Mouse (Mus musculus) kidney, adult 11 months (tissue): ENCODE measurements around the gene Degs2.

Source experiments
- DNase-seq: peaks from one replicate; pipeline ENCODE4 v3.0.0; 2022

Gene Degs2

GRCm38 (mm10) chr12:108651053-108651660, 51.0 kb downstream of the Degs2 start:
- peak; percentile 71 for DNase-seq

- no peak for DNase-seq
These were observed 54.3 kb downstream of the Degs2 start for GRCm38 (mm10) chr12:108647784-108648183.

- no peak for DNase-seq
These were observed 55.9 kb downstream of the Degs2 start for GRCm38 (mm10) chr12:108646234-108646633.

GRCm38 (mm10) chr12:108642019-108642418, 60.1 kb downstream of the Degs2 start:
- DNase-seq, result no peak

DNA sequence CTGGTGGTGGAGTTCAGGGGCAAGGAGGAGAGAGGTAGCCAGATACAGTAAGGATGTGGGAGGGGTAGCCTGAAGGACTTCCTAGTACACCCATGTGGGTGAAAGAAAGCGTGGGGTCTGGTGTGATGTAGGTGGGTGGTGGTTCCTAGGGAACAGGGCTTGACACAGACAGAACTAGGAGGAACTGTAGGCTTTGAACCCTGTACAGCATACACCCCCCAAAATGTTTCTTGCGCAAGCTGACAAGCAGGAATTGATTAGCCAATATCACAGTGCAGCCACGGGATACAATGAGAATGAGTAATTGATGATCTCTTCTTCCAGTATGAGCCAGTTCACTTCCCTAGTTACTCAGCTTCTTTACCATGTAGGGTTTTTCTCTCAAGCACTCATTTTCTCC, 63.0 kb downstream of the Degs2 start:
- no peak for DNase-seq

GRCm38 (mm10) chr12:108637440-108637839, 64.7 kb downstream of the Degs2 start:
- no peak for DNase-seq

DNA sequence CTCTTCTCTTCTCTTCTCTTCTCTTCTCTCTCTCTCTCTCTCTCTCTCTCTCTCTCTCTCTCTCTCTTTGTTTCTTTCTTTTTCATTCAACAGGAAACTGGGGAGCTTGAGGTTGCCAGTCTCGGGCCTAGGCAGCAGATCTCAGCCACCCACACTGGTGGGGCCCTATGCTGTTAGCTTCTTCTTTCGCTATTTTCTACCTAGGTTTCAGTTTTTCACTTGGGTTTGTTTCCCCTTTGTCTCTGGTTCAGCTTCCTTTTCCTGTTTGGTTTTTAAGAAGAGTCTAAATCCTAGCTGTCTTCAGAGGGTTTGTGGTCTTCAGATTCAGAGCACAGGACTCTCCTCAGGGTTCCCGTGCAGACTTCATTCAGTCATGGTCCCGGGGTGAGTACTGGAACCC, 66.6 kb downstream of the Degs2 start:
- DNase-seq, result no peak

- no peak for DNase-seq
These were observed 68.1 kb downstream of the Degs2 start for GRCm38 (mm10) chr12:108634031-108634430.

DNA sequence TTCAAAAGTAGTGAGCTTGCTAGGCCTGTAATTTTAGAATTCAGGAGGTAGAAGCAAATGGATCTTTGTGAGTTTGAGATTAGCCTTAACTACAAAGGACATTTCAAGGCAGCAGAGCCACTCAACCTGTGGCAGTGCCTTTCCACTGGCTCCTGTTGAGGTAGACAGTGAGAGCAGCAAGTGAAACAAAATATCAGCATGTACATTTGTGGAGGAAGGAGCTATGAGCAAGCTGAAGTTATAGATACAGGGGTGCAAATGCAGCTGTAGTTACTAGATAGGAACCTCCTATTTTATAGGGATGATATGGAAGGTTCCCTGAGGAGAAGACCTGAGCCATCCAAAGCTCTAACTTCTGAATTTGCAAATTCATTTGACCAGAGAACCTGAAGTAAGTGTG, 69.6 kb downstream of the Degs2 start:
- no peak for DNase-seq

DNA sequence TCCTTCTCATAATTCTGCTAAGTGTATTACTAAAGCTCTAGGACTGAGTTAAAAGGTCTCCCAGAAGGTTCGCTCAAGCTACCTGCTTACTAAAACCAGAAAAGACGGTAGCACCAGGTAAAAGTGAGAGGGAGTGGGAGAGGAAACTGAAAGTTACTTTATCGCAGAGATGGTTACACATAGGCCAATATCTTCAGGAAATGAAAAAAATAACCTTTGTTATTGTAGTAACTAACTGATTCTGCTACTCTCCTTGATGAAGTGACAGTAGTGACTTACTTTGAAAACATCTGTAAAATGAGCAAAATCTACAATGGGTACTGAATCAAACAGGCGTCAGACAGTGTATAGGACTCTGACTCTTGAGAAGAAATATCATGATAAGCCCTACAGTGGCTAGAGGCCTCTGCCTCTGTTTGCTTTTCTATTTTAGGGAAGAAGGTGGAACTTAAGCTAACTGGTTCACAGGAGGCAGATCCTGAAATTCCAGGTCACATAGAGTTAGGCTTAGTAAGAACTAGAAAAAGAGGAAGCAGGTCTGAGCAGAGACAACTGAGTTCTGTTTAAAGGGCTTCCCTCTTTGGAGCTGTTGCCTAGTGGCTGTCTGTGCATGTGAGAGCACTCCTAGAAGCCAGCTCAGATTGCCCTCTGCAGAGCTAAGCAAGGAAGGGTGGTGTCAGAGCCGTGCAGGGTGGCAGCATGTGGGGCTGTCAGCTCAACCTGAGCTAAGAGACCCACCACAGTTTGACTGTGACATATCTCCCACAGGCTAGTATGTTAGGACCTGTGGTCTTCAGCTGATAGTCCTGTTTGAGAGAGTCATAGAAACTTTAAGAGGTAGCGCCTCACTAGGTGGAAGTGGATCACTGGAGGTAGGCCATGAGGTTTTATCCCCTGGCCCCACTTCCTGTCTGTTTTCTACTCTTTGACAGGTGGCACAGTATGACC, 71.1 kb downstream of the Degs2 start:
- no peak for DNase-seq

DNA sequence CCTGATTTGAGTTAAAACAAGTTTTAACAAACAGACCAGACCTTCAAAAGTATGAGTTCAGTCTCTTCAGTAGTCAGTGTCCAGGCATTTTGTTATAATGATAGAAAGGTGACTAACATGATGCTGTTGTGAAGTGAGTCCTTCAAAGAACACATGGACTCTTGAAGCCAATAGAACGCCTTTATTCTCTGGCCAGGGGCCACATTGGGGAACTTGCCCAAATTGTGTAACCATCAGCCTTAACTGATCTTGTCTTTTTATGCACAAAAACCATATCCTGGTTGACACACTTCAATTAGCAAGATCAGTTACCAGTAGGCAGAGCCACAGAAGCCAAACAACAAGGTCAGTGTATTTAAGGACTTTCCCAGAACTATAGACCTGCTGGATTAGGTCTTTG, 72.6 kb downstream of the Degs2 start:
- DNase-seq, result no peak
